Mouse (Mus musculus): Measurements from ENCODE around the gene Gm4871. TPM values are rescaled to one million over a fixed set of nuclear protein-coding genes. Genes with fewer than 3 reads are reported as not detected.
"Not testable (repeated sequence)": the region's sequence is repeated elsewhere in the genome, so short reads cannot be mapped to it uniquely, and the experiment has no call there.

Gm4871 gene
- polyA plus RNA-seq, 1 experiment from 2014 or later, result not detected

DNA sequence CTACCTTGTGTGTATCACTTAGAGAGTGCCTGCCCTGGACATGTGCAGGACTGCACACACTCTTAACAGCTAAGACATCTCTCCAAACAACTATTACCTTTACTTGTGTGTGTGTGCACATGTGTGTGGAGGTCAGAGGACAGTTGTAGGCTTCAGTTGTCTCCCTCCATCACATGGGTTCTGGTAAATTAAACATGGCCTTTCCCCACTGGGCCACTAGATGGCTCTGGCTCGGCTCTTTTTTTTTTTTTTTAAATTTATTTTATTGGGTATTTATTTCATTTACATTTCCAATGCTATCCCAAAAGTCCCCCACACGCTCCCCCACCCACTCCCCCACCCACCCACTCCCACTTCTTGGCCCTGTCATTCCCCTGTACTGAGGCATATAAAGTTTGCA, 15.8 kb downstream of the Gm4871 start:
- not testable (repeated sequence) for H3K4me2 ChIP-seq (ENCODE audit: low read depth, low read length); DNase-seq (ENCODE audit: low spot score); H3K4me3 ChIP-seq (ENCODE audit: low read depth, low read length); H3K36me3 ChIP-seq (replicated peaks; ENCODE audit: control insufficient read depth, insufficient read depth, low read depth, low read length); H3K27me3 ChIP-seq (ENCODE audit: control insufficient read depth, insufficient read depth, low read length); ATAC-seq (replicated peaks; ENCODE audit: insufficient number of reproducible peaks, low FRiP score, low TSS enrichment, low read depth); H3K9me3 ChIP-seq (replicated peaks; ENCODE audit: control insufficient read depth, low read length); H3K4me1 ChIP-seq (ENCODE audit: control insufficient read depth, insufficient read depth, low read length); H3K9ac ChIP-seq (replicated peaks; ENCODE audit: low read length); H3K27ac ChIP-seq (replicated peaks; ENCODE audit: low read depth, low read length)
- 43% methylated on average over 1 of the region's 2 CpGs for WGBS

DNA sequence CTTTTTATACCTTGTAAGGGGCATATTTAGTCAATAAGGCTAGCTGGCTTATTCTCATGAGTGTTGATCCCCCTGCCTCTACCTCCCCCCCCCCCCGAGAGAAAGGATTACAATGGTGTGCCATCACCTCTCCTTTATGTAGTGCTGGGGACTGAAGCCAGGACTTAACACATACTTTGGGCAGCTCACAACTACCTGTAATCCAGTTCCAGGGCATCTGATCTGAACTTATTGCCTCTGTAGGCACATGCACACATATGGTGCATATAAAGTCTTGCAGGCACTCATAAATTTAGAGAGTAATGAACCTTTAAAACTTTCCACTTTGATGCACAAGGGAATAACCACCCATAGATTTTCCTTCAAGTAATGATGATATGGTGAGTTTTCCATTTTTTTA, 18.3 kb downstream of the Gm4871 start:
- Histone ChIP-seq H3K9ac (replicated peaks; ENCODE audit: low read length) (no peak overlapping the region), H3K9me3 (replicated peaks; ENCODE audit: control insufficient read depth, low read length) (no peaks in the 10 kb centered on the region), H3K27ac (replicated peaks; ENCODE audit: low read depth, low read length) (no peak overlapping the region), H3K4me2 (ENCODE audit: low read depth, low read length) (no peak overlapping the region), H3K4me1 (ENCODE audit: control insufficient read depth, insufficient read depth, low read length) (no peaks in the 10 kb centered on the region), H3K36me3 (replicated peaks; ENCODE audit: control insufficient read depth, insufficient read depth, low read depth, low read length) (no peaks in the 10 kb centered on the region), H3K4me3 (ENCODE audit: low read depth, low read length) (no peak overlapping the region), H3K27me3 (ENCODE audit: control insufficient read depth, insufficient read depth, low read length) (no peaks in the 10 kb centered on the region)
- DNase-seq (ENCODE audit: low spot score) (no peak), ATAC-seq (replicated peaks; ENCODE audit: insufficient number of reproducible peaks, low FRiP score, low TSS enrichment, low read depth) (no peak)
- WGBS, result 100% methylated on average over 1 of the region's 1 CpGs

DNA sequence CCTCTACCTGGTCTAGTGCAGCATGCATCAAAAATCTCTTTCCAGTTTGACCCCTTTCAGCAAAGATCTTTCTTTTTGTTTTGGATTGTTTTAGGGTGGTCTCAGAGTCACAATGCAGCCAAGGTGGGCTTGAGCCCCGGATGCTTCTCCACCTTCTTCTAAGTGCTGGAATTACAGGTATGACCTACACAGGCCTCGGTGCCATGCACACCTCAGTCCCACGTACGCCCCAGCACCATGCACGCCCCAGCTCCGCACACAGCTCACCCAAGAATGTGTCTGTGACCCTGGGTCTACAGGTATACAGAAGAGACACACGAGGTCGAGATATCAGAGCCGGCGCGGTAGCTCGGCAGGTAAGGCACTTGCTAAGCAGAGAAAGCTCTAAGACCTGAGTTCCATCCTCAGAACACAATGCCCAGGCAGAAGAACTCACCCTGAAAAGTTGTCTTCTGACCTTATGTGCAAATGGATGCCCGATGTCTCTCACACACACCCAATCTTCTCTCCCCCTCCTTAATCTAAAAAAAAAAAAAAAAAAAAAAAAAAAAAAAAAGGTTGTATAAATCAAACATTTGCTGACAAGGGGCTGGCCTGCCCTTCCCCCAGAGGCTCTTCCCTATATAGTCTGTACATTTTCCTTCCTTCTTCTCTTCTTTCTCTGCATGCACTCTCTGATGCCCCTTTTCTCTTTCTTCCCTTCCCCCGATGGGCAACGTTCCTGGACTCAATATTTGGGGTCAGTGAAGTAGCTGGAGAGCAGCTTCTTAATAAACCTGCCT, 23.5 kb downstream of the Gm4871 start:
- Histone ChIP-seq H3K9ac (replicated peaks; ENCODE audit: low read length) (no peak overlapping the region), H3K36me3 (replicated peaks; ENCODE audit: control insufficient read depth, insufficient read depth, low read depth, low read length) (no peaks in the 10 kb centered on the region), H3K9me3 (replicated peaks; ENCODE audit: control insufficient read depth, low read length) (no peaks in the 10 kb centered on the region), H3K4me2 (ENCODE audit: low read depth, low read length) (no peak overlapping the region), H3K4me3 (ENCODE audit: low read depth, low read length) (no peak overlapping the region), H3K4me1 (ENCODE audit: control insufficient read depth, insufficient read depth, low read length) (no peaks in the 10 kb centered on the region), H3K27me3 (ENCODE audit: control insufficient read depth, insufficient read depth, low read length) (no peaks in the 10 kb centered on the region), H3K27ac (replicated peaks; ENCODE audit: low read depth, low read length) (no peak overlapping the region)
- no peak for DNase-seq (ENCODE audit: low spot score)
- ATAC-seq (replicated peaks; ENCODE audit: insufficient number of reproducible peaks, low FRiP score, low TSS enrichment, low read depth), result no peak
- WGBS, result 93% methylated on average over 15 of the region's 15 CpGs

DNA sequence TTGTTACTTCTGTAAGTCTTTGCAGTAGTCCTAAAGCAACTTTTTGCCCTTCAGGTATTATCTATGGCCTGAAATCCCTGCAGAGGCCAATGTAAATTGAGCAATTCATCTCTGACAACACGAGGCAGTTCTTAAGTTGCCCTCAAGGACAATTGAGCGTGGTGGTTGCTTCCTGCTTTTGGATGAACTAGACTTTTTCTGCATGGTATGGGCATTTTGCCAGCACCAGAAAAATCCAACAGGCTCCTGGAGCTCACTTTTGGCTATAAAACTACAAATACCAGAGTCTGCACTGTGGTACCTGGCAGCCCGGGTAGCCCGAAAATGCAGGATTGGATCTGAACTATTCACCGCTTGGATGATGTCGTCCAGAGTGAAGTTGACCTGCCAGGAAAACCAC, 27.0 kb downstream of the Gm4871 start:
- Histone ChIP-seq H3K4me1 (ENCODE audit: control insufficient read depth, insufficient read depth, low read length) (no peaks in the 10 kb centered on the region), H3K27me3 (ENCODE audit: control insufficient read depth, insufficient read depth, low read length) (no peaks in the 10 kb centered on the region), H3K27ac (replicated peaks; ENCODE audit: low read depth, low read length) (no peak overlapping the region), H3K9ac (replicated peaks; ENCODE audit: low read length) (no peak overlapping the region), H3K36me3 (replicated peaks; ENCODE audit: control insufficient read depth, insufficient read depth, low read depth, low read length) (no peaks in the 10 kb centered on the region), H3K4me2 (ENCODE audit: low read depth, low read length) (no peak overlapping the region), H3K9me3 (replicated peaks; ENCODE audit: control insufficient read depth, low read length) (no peaks in the 10 kb centered on the region), H3K4me3 (ENCODE audit: low read depth, low read length) (no peak overlapping the region)
- no peak for ATAC-seq (replicated peaks; ENCODE audit: insufficient number of reproducible peaks, low FRiP score, low TSS enrichment, low read depth)
- no peak for DNase-seq (ENCODE audit: low spot score)
- 83% methylated on average over 6 of the region's 6 CpGs for WGBS

DNA sequence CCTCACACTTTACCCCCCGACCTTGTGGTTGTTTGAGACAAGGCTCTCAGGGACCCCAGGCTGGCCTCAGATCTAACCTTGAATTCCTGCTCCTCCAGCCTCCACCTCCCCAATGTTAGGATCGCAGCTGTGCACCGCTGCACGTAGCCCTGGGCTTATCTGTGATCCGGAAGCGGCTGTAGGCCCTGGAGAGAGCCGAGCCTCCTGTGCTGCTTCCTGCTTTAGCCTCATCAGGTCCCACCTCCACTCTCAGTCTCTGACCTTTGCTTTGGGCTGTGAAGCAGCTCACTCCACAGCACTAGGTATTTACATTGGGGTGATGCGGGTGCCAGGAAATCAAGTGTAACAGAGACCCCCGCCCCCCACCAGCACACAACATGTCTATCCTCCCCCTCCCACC, 28.1 kb downstream of the Gm4871 start:
- WGBS, result 85% methylated on average over 9 of the region's 9 CpGs
- Histone ChIP-seq H3K4me3 (ENCODE audit: low read depth, low read length) (no peak overlapping the region), H3K9me3 (replicated peaks; ENCODE audit: control insufficient read depth, low read length) (no peaks in the 10 kb centered on the region), H3K4me2 (ENCODE audit: low read depth, low read length) (no peak overlapping the region), H3K36me3 (replicated peaks; ENCODE audit: control insufficient read depth, insufficient read depth, low read depth, low read length) (no peaks in the 10 kb centered on the region), H3K27ac (replicated peaks; ENCODE audit: low read depth, low read length) (no peak overlapping the region), H3K27me3 (ENCODE audit: control insufficient read depth, insufficient read depth, low read length) (no peaks in the 10 kb centered on the region), H3K9ac (replicated peaks; ENCODE audit: low read length) (no peak overlapping the region), H3K4me1 (ENCODE audit: control insufficient read depth, insufficient read depth, low read length) (no peaks in the 10 kb centered on the region)
- no peak for ATAC-seq (replicated peaks; ENCODE audit: insufficient number of reproducible peaks, low FRiP score, low TSS enrichment, low read depth)
- DNase-seq (ENCODE audit: low spot score), result no peak

DNA sequence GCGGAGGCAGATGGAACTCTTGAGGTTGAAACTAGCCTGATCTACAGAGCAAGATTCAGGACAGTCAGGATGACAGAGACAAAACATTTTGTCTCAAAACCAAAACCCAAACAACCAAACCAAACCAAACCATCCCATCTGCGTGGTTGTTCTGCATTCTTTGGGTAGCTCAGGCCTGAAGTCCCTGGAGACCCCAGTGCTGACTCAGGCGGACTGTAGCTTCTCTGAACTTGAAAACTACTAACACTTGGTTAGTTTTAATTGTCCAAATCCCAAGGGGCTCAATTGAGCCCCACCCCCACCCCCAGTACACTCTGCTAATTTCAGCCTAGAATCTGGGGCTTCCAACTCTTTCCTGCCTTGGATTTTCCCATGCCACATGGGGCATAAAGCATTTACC, 29.2 kb downstream of the Gm4871 start:
- no peaks in the 10 kb centered on the region for H3K27me3 ChIP-seq (ENCODE audit: control insufficient read depth, insufficient read depth, low read length)
- ATAC-seq (replicated peaks; ENCODE audit: insufficient number of reproducible peaks, low FRiP score, low TSS enrichment, low read depth) (no peak), DNase-seq (ENCODE audit: low spot score) (no peak)
- 76% methylated on average over 3 of the region's 3 CpGs for WGBS
- H3K4me3 ChIP-seq (ENCODE audit: low read depth, low read length), result no peak overlapping the region
- no peak overlapping the region for H3K27ac ChIP-seq (replicated peaks; ENCODE audit: low read depth, low read length)
- H3K9me3 ChIP-seq (replicated peaks; ENCODE audit: control insufficient read depth, low read length), result no peaks in the 10 kb centered on the region
- H3K36me3 ChIP-seq (replicated peaks; ENCODE audit: control insufficient read depth, insufficient read depth, low read depth, low read length), result no peaks in the 10 kb centered on the region
- no peak overlapping the region for H3K4me2 ChIP-seq (ENCODE audit: low read depth, low read length)
- H3K9ac ChIP-seq (replicated peaks; ENCODE audit: low read length), result no peak overlapping the region
- no peaks in the 10 kb centered on the region for H3K4me1 ChIP-seq (ENCODE audit: control insufficient read depth, insufficient read depth, low read length)

DNA sequence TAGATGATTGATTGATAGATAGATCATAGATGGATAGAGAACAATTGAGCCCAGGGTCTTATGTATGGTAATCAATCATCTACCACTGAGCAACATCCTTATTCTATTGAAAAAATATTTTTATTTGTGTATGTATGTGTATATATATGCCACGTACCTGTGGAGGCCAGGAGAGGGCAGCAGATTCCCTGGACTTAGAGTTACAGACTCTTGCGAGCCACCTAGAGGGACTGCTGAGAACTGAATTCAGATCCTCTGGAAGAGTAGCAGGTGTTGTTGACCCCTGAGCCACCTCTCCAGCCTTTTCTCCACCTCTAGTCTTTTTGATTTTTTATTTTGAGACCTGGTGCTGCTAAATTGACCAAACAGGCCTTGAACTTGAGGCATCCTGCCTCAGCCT, 34.1 kb downstream of the Gm4871 start:
- no peaks in the 10 kb centered on the region for H3K27me3 ChIP-seq (ENCODE audit: control insufficient read depth, insufficient read depth, low read length)
- 33% methylated on average over 2 of the region's 2 CpGs for WGBS
- no peak overlapping the region for H3K9ac ChIP-seq (replicated peaks; ENCODE audit: low read length)
- no peak overlapping the region for H3K4me2 ChIP-seq (ENCODE audit: low read depth, low read length)
- no peaks in the 10 kb centered on the region for H3K36me3 ChIP-seq (replicated peaks; ENCODE audit: control insufficient read depth, insufficient read depth, low read depth, low read length)
- ATAC-seq (replicated peaks; ENCODE audit: insufficient number of reproducible peaks, low FRiP score, low TSS enrichment, low read depth), result no peak
- H3K27ac ChIP-seq (replicated peaks; ENCODE audit: low read depth, low read length), result no peak overlapping the region
- H3K4me1 ChIP-seq (ENCODE audit: control insufficient read depth, insufficient read depth, low read length), result no peaks in the 10 kb centered on the region
- H3K4me3 ChIP-seq (ENCODE audit: low read depth, low read length), result no peak overlapping the region
- DNase-seq (ENCODE audit: low spot score), result peak; percentile 53
- H3K9me3 ChIP-seq (replicated peaks; ENCODE audit: control insufficient read depth, low read length), result no peaks in the 10 kb centered on the region

DNA sequence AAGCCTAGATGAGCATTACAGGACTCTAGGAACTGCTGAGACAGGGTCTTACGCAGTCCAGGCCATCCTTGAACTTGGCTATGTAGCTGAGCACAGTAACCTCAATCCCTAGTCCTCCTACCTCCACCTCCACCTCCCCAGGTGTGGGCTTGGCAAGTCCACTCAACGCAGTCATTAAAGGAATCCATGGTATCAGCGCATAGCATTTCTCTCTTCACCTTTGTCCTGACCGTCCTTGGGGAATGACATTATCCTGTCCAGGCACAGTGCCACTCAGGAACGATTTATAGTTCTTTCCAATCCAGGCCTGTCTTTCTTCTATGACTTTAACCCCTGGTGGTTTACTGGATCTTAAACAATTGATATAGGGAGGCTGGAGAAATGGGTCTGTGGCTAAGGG, 42.1 kb downstream of the Gm4871 start:
- no peak overlapping the region for H3K27ac ChIP-seq (replicated peaks; ENCODE audit: low read depth, low read length)
- H3K36me3 ChIP-seq (replicated peaks; ENCODE audit: control insufficient read depth, insufficient read depth, low read depth, low read length), result no peaks in the 10 kb centered on the region
- H3K9me3 ChIP-seq (replicated peaks; ENCODE audit: control insufficient read depth, low read length), result no peaks in the 10 kb centered on the region
- H3K4me1 ChIP-seq (ENCODE audit: control insufficient read depth, insufficient read depth, low read length), result no peaks in the 10 kb centered on the region
- WGBS, result 72% methylated on average over 5 of the region's 5 CpGs
- no peaks in the 10 kb centered on the region for H3K27me3 ChIP-seq (ENCODE audit: control insufficient read depth, insufficient read depth, low read length)
- H3K9ac ChIP-seq (replicated peaks; ENCODE audit: low read length), result no peak overlapping the region
- no peak for ATAC-seq (replicated peaks; ENCODE audit: insufficient number of reproducible peaks, low FRiP score, low TSS enrichment, low read depth)
- no peak overlapping the region for H3K4me2 ChIP-seq (ENCODE audit: low read depth, low read length)
- no peak for DNase-seq (ENCODE audit: low spot score)
- no peak overlapping the region for H3K4me3 ChIP-seq (ENCODE audit: low read depth, low read length)

Measured in embryonic facial prominence, embryonic 11.5 days (tissue).